Mouse (Mus musculus) heart, embryonic 14.5 days (tissue): ENCODE results near the gene Atxn10. TPM values are rescaled to one million over a fixed set of nuclear protein-coding genes. Genes with fewer than 3 reads are reported as not detected.

Experiments used
- ATAC-seq: fragments of 200-750 bp; cut with Nextera tagmentation; 2 replicates; pipeline ENCODE4 v1.8.0; 2017; ENCODE audit warnings: low read depth, moderate TSS enrichment; ENCODE audit not compliant: insufficient number of reproducible peaks, insufficient read depth, low FRiP score
- H3K27ac ChIP-seq, 2 experiments: fragments of 200-500 bp in 1 of 2; fragments of 300-500 bp in 1 of 2; sonication (generic) in 1 of 2; replicated peaks in 1 of 2; 2 replicates each; pipeline ENCODE4 v1.5.1; 2012 to 2014; ENCODE audit warnings: low read depth in 2 of 2, low read length in 2 of 2, control low read depth in 1 of 2, mild to moderate bottlenecking in 1 of 2, mixed read lengths in 1 of 2; ENCODE audit not compliant: control insufficient read depth in 1 of 2, insufficient read depth in 1 of 2
- H3K27me3 ChIP-seq: fragments of 300-500 bp; sonication (generic); 2 replicates; pipeline ENCODE4 v1.6.1; 2014; ENCODE audit warnings: mild to moderate bottlenecking, low read length, control low read depth; ENCODE audit not compliant: control insufficient read depth, insufficient read depth
- H3K36me3 ChIP-seq: fragments of 300-500 bp; sonication (generic); 2 replicates; pipeline ENCODE4 v1.6.1; 2014; ENCODE audit warnings: mild to moderate bottlenecking, control low read depth, low read length, mixed read lengths; ENCODE audit not compliant: control insufficient read depth, insufficient read depth
- H3K4me1 ChIP-seq, 2 experiments: fragments of 200-500 bp in 1 of 2; fragments of 300-500 bp in 1 of 2; sonication (generic) in 1 of 2; 2 replicates each; pipeline ENCODE4 v1.6.1; 2012 to 2014; ENCODE audit warnings: low read length in 2 of 2, control low read depth in 1 of 2, mixed read lengths in 1 of 2; ENCODE audit not compliant: control insufficient read depth in 2 of 2, insufficient read depth in 2 of 2
- H3K4me2 ChIP-seq: fragments of 300-500 bp; sonication (generic); 2 replicates; pipeline ENCODE4 v1.6.1; 2014; ENCODE audit warnings: mild to moderate bottlenecking, low read length
- H3K4me3 ChIP-seq, 2 experiments: fragments of 200-500 bp in 1 of 2; fragments of 300-500 bp in 1 of 2; sonication (generic) in 1 of 2; 2 replicates each; pipeline ENCODE4 v1.5.1; 2012 to 2014; ENCODE audit warnings: low read length in 2 of 2, mild to moderate bottlenecking in 2 of 2, control low read depth in 1 of 2, low read depth in 1 of 2, moderate library complexity in 1 of 2; ENCODE audit not compliant: control insufficient read depth in 1 of 2, insufficient read depth in 1 of 2
- H3K9ac ChIP-seq: fragments of 300-500 bp; sonication (generic); 2 replicates; pipeline ENCODE4 v1.6.1; 2014; ENCODE audit warnings: mild to moderate bottlenecking, low read length
- H3K9me3 ChIP-seq: fragments of 300-500 bp; sonication (generic); 2 replicates; pipeline ENCODE4 v1.6.1; 2016; ENCODE audit warnings: low read length, control low read depth; ENCODE audit not compliant: control insufficient read depth
- WGBS: fragments of 180-500 bp; shearing (Covaris S2); extraction: QIAGEN DNeasy Blood & Tissue Kit; methylation state at CpG from one replicate; pipeline ENCODE4 v1.1.7; 2014; 5-methylcytosine and 5-hydroxymethylcytosine counted together
- polyA plus RNA-seq: library from polyadenylated mRNA; unstranded; fragments of >200 nt; fragmentation: Nextera tagmentation; extraction: Ambion mirVana; gene quantifications from 2 replicates; pipeline ENCODE4 v1.2.1, GENCODE M21; 2014

Gene Atxn10
- polyA plus RNA-seq, 1 experiment from 2014 or later: 234 TPM

- Histone ChIP-seq H3K27ac (no peak overlapping the region), H3K36me3 (peaks cover 60% of the 10 kb centered on the region), H3K4me3 (no peak overlapping the region), H3K9ac (no peak overlapping the region), H3K4me1 (peaks cover 16 to 37% of the 10 kb centered on the region in 2 experiments), H3K9me3 (no peaks in the 10 kb centered on the region), H3K4me2 (no peak overlapping the region), H3K27me3 (peaks cover 6% of the 10 kb centered on the region)
- no peak for ATAC-seq
- 93% methylated on average over 4 of the region's 4 CpGs for WGBS
These were observed 126.1 kb downstream of the Atxn10 start for GRCm38 (mm10) chr15:85462138-85462537.

GRCm38 (mm10) chr15:85463027-85463790 lies 127.2 kb downstream of the Atxn10 start:
- no peak overlapping the region for H3K9ac ChIP-seq
- ATAC-seq: no peak
- no peak overlapping the region for H3K27ac ChIP-seq
- no peaks in the 10 kb centered on the region for H3K9me3 ChIP-seq
- H3K4me3 ChIP-seq: no peak overlapping the region
- peaks cover 16 to 31% of the 10 kb centered on the region in 2 experiments for H3K4me1 ChIP-seq
- peaks cover 6% of the 10 kb centered on the region for H3K27me3 ChIP-seq
- WGBS: 88% methylated on average over 13 of the region's 13 CpGs
- H3K36me3 ChIP-seq: peaks cover 68% of the 10 kb centered on the region
- H3K4me2 ChIP-seq: no peak overlapping the region

- no peak overlapping the region for H3K9ac ChIP-seq
- 65% methylated on average over 5 of the region's 5 CpGs for WGBS
- peaks cover 6% of the 10 kb centered on the region for H3K27me3 ChIP-seq
- ATAC-seq: no peak
- H3K4me3 ChIP-seq: no peak overlapping the region
- H3K4me1 ChIP-seq: peaks cover 14 to 26% of the 10 kb centered on the region in 2 experiments
- no peaks in the 10 kb centered on the region for H3K9me3 ChIP-seq
- H3K27ac ChIP-seq: no peak overlapping the region
- H3K36me3 ChIP-seq: peaks cover 70% of the 10 kb centered on the region
- H3K4me2 ChIP-seq: no peak overlapping the region
These were observed 128.1 kb downstream of the Atxn10 start for GRCm38 (mm10) chr15:85464190-85464589.

- H3K4me3 ChIP-seq: no peak overlapping the region
- 63% methylated on average over 10 of the region's 10 CpGs for WGBS
- no peaks in the 10 kb centered on the region for H3K9me3 ChIP-seq
- H3K4me2 ChIP-seq: no peak overlapping the region
- no peak overlapping the region for H3K9ac ChIP-seq
- no peak overlapping the region for H3K27ac ChIP-seq
- no peak for ATAC-seq
- H3K4me1 ChIP-seq: peaks cover 9 to 18% of the 10 kb centered on the region in 2 experiments
- H3K27me3 ChIP-seq: peaks cover 6% of the 10 kb centered on the region
- H3K36me3 ChIP-seq: peaks cover 71% of the 10 kb centered on the region
These were observed 128.9 kb downstream of the Atxn10 start for GRCm38 (mm10) chr15:85464823-85465565.

- no peak for ATAC-seq
- H3K27me3 ChIP-seq: peaks cover 6% of the 10 kb centered on the region
- H3K4me1 ChIP-seq: peaks cover 0 to 2% of the 10 kb centered on the region in 2 experiments; a peak in 2 of 4 replicates
- 94% methylated on average over 5 of the region's 5 CpGs for WGBS
- peaks cover 67% of the 10 kb centered on the region for H3K36me3 ChIP-seq
- H3K27ac ChIP-seq: no peak overlapping the region
- H3K9ac ChIP-seq: no peak overlapping the region
- H3K4me3 ChIP-seq: no peak overlapping the region
- no peaks in the 10 kb centered on the region for H3K9me3 ChIP-seq
- no peak overlapping the region for H3K4me2 ChIP-seq
These were observed 130.5 kb downstream of the Atxn10 start for GRCm38 (mm10) chr15:85466456-85467067.

GRCm38 (mm10) chr15:85469401-85469800 lies 133.4 kb downstream of the Atxn10 start:
- no peaks in the 10 kb centered on the region for H3K4me1 ChIP-seq
- no peak for ATAC-seq
- 90% methylated on average over 6 of the region's 6 CpGs for WGBS
- H3K9ac ChIP-seq: no peak overlapping the region
- H3K4me2 ChIP-seq: no peak overlapping the region
- H3K27me3 ChIP-seq: no peaks in the 10 kb centered on the region
- no peaks in the 10 kb centered on the region for H3K9me3 ChIP-seq
- H3K27ac ChIP-seq: no peak overlapping the region
- no peak overlapping the region for H3K4me3 ChIP-seq
- peaks cover 42% of the 10 kb centered on the region for H3K36me3 ChIP-seq

- Histone ChIP-seq H3K4me1 (no peaks in the 10 kb centered on the region), H3K27ac (no peak overlapping the region), H3K27me3 (peaks cover 4% of the 10 kb centered on the region; the same call in 1 of the 2 replicates), H3K36me3 (peaks cover 3% of the 10 kb centered on the region), H3K4me2 (no peak overlapping the region), H3K4me3 (no peak overlapping the region), H3K9me3 (no peaks in the 10 kb centered on the region), H3K9ac (no peak overlapping the region)
- WGBS: 65% methylated on average over 3 of the region's 3 CpGs
- no peak for ATAC-seq
These were observed 138.7 kb downstream of the Atxn10 start for GRCm38 (mm10) chr15:85474697-85475096.
